Mouse (Mus musculus) colon, adult 2 months (tissue): ENCODE data around the gene Npas4. TPM values are rescaled to one million over a fixed set of nuclear protein-coding genes. Genes with fewer than 3 reads are reported as not detected.

Source experiments
- polyA plus RNA-seq: library from polyadenylated mRNA; depleted of rRNA; stranded (reverse); fragments of >200 nt; gene quantifications from 2 replicates; pipeline ENCODE4 v1.2.3, GENCODE M21; 2012; rRNA removed

Npas4 gene
- polyA plus RNA-seq: 2.5 and 3.3 TPM in 2 replicates

DNA sequence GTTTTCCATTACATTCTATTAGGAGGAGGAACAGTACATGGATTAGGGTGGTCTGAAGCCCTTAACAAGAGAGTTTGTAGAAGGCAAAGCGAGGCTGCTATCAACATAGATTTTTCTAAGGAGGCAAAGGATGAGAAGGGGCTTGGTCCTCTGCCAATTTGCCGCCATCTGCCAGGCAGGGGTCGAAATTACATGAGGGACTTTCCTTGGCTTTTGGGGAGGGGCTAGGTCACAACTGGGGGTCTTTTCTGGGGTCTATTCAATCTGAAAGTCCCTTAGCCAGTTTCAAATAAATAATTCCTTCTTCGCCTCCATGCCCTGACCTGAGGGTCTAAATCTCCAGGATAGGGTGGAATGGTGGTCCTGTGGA, at the start of gene Npas4:
TSS of gene Npas4 (minus strand) at position 61 of the 370 bp plus-strand sequence.

DNA sequence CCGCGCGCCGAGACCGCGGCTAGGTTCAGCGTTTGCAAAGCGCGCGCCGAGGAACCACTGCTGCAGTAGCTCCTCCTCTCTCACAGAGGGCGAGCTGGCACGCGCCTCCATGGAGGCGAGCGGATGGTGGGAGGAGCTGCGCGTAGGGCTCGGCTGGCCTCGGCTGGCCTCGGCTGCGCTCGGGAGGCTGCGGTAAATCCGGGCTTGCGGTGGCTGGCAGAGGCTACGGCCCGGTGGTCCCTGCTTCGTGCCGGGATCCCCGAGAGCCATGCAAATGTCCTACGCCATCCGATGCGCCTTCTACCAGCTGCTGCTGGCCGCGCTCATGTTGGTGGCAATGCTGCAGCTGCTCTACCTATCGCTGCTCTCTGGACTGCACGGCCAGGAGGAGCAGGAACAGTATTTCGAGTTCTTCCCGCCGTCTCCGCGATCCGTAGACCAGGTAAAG, 48.6 kb upstream of the Npas4 start, which contains the start of the genes B4gat1 and AC124502.3:
TSS of gene B4gat1 (plus strand) at position 118 of the 448 bp plus-strand sequence.
TSS of gene AC124502.3 (plus strand) at position 183 of the 448 bp plus-strand sequence.

DNA sequence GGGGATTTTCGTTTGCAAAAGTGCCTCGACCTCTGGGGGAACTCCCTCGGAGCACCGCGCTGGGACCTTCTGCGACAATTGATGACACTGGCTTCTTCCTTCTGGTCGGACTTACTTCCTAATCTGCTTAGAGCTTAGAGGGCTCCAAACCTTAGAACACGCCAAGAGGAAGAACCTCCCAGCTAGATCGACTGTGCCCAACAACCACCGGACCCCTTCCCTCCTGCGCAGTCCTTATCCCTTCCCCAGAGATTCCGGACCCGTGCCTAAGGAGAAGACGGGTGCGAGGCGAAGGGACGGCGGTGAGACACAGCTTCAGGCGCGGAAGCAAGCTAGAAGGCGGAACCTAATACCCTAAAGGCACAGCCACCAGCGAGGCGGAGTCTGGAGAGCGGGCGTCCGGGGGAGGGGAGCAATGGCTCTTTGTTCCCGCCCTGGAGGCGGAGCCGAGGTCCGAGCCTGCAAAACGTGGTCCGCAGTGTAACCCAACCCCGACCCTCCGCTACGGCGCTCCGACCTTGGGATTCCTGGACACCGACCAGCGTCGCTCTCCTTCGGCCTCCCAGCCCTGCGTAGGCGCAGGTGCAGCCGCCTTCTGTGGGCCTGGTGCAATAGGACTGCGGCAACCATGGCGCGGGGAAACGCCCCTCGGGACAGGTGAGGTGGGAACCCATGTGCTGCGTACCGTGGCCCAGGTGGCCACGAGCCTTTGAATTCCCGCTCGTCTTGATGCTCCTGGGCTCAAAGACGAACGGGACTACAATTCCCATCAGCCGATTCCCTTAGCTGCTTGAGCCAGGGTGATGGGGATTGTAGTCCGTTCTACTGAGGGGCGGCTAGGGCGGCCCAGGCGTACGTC, 33.7 kb upstream of the Npas4 start, which contains the start of gene Slc29a2:
TSS of gene Slc29a2 (plus strand) at position 240 of the 859 bp plus-strand sequence.

DNA sequence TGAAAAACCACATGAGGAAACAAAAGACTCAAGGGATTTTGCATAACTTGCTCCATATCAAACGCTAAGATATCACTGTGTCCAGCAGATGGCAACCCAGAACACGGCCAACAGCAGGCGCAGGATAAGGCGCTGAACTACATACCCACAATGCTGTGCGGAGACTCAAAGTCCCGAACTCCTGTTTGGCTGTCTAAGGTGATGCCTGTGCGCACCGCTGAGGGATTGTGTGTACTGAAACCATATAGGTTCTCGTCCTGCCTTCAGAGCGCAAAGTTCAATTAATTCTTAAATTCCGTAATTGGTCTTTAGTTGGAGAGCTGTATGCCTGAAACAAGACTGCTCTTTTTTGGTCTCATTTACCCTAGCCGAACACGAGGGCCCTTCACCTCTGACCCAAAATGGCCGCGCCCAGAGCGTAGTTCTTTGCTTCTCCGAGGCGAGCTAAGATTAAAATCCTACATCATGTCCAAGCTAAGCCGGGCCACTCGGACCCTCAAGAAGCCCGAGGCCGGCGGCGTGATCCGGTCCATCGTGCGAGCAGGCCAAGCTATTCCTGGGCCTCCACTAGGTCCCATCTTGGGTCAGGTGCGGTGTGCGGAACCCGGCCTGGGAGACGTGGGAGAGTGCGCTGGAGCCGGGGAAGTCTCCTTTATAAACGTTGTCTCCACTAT, 28.1 kb downstream of the Npas4 start, which contains the start of gene Mrpl11:
TSS of gene Mrpl11 (plus strand) at position 220 of the 674 bp plus-strand sequence.

DNA sequence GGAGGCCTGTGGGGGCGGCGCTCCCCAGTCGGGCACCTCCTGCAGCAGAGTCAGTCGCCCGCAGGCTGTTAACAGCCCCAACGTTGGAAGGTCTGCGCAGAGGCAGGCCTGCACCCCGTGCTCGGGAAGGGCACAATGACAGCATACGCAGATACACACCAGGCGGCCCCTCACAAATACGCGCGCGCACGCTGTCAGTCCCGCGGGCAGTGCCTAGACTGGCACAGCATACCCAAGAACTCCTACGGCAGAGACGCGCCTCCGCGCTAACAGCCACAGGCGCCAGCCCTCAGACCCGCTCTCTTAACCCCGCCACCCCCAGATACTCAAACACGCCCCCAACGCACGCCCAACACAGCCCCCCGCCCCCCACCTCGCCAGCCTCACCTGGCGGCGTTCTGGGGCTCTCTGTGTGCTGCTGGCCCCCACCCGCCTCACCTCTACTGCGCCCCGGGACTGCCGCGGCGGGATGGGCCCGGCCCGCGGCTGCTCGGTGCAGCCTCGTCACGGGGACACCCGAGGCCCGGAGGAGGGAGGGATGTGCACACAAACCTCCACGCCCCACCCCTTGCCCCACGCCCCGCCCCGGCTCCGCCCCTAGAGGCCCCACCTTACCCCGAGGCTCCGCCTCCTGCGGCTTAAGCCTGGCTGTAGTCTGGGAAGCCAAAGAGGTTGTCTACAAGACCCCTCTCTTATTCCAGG, 47.4 kb downstream of the Npas4 start, which contains the start of gene Peli3:
TSS of gene Peli3 (minus strand) at position 577 of the 702 bp plus-strand sequence.

Other genes starting within 250 kb of the Npas4 start
- 4.0 and 4.6 TPM in 2 replicates for gene Rbm4b, start 233.8 kb downstream of the Npas4 start, polyA plus RNA-seq
- gene Rbm4, start 196.4 kb downstream of the Npas4 start, polyA plus RNA-seq: 31.3 and 33.2 TPM in 2 replicates
- 10.2 and 18.0 TPM in 2 replicates for gene Gm21992, start 178.7 kb downstream of the Npas4 start, polyA plus RNA-seq
- 63.9 and 69.5 TPM in 2 replicates for gene Rbm14, start 178.7 kb downstream of the Npas4 start, polyA plus RNA-seq
- gene Ccs, start 151.0 kb downstream of the Npas4 start, polyA plus RNA-seq: 45.7 and 48.2 TPM in 2 replicates
- 0.12 TPM in 1 of 2 replicates, not detected in the other for gene Ccdc87, start 150.9 kb downstream of the Npas4 start, polyA plus RNA-seq
- gene Ctsf, start 135.2 kb downstream of the Npas4 start, polyA plus RNA-seq: 79.6 and 90.6 TPM in 2 replicates
- gene Actn3, start 112.4 kb downstream of the Npas4 start, polyA plus RNA-seq: 0.58 TPM in 2 replicates
- 31.6 and 38.3 TPM in 2 replicates for gene Zdhhc24, start 111.6 kb downstream of the Npas4 start, polyA plus RNA-seq
- 2.6 and 3.9 TPM in 2 replicates for gene Bbs1, start 83.7 kb downstream of the Npas4 start, polyA plus RNA-seq
- 191 and 196 TPM in 2 replicates for gene Dpp3, start 62.0 kb downstream of the Npas4 start, polyA plus RNA-seq
- 3.7 and 3.9 TPM in 2 replicates for gene Peli3, start 47.2 kb downstream of the Npas4 start, polyA plus RNA-seq
- gene Mrpl11, start 28.2 kb downstream of the Npas4 start, polyA plus RNA-seq: 19.4 and 21.0 TPM in 2 replicates
- 9.9 and 14.0 TPM in 2 replicates for gene Slc29a2, start 33.5 kb upstream of the Npas4 start, polyA plus RNA-seq
- gene B4gat1, start 48.5 kb upstream of the Npas4 start, polyA plus RNA-seq: 23.4 and 23.6 TPM in 2 replicates
- gene AC124502.3, start 48.6 kb upstream of the Npas4 start, polyA plus RNA-seq: 1.2 and 2.4 TPM in 2 replicates
- gene Brms1, start 51.0 kb upstream of the Npas4 start, polyA plus RNA-seq: 48.4 and 51.7 TPM in 2 replicates
- 14.7 and 15.9 TPM in 2 replicates for gene Rin1, start 60.2 kb upstream of the Npas4 start, polyA plus RNA-seq
- 28.2 and 34.2 TPM in 2 replicates for gene Cd248, start 77.8 kb upstream of the Npas4 start, polyA plus RNA-seq
- gene Tmem151a, start 95.2 kb upstream of the Npas4 start, polyA plus RNA-seq: 3.9 and 4.2 TPM in 2 replicates
- gene Yif1a, start 98.2 kb upstream of the Npas4 start, polyA plus RNA-seq: 254 and 277 TPM in 2 replicates
- gene Cnih2, start 108.2 kb upstream of the Npas4 start, polyA plus RNA-seq: 3.3 and 4.0 TPM in 2 replicates
- gene Rab1b, start 116.8 kb upstream of the Npas4 start, polyA plus RNA-seq: 211 and 244 TPM in 2 replicates
- 26.5 and 30.6 TPM in 2 replicates for gene Klc2, start 128.2 kb upstream of the Npas4 start, polyA plus RNA-seq